Mouse (Mus musculus) limb, embryonic 11.5 days (tissue): Measurements from ENCODE around the gene Krt33a. TPM values are rescaled to one million over a fixed set of nuclear protein-coding genes. Genes with fewer than 3 reads are reported as not detected.

ENCODE experiments used
- ATAC-seq: fragments of 200-750 bp; cut with Nextera tagmentation; 2 replicates; pipeline ENCODE4 v1.8.0; 2017; ENCODE audit warnings: low read depth; ENCODE audit not compliant: insufficient number of reproducible peaks, low FRiP score, low TSS enrichment
- DNase-seq: peaks from one replicate; pipeline ENCODE4 v3.0.0-alpha.2; 2015; ENCODE audit warnings: low spot score
- H3K27ac ChIP-seq: fragments of 300-500 bp; sonication (generic); replicated peaks from 2 replicates; pipeline ENCODE4 v1.5.1; 2014; ENCODE audit warnings: low read depth, mild to moderate bottlenecking, low read length
- H3K27me3 ChIP-seq: fragments of 300-500 bp; sonication (generic); 2 replicates; pipeline ENCODE4 v1.6.1; 2014; ENCODE audit warnings: mild to moderate bottlenecking, low read length, mixed read lengths; ENCODE audit not compliant: control insufficient read depth, insufficient read depth
- H3K36me3 ChIP-seq: fragments of 300-500 bp; sonication (generic); 2 replicates; pipeline ENCODE4 v1.6.1; 2014; ENCODE audit warnings: mild to moderate bottlenecking, low read length, moderate library complexity, mixed read lengths; ENCODE audit not compliant: control insufficient read depth, insufficient read depth
- H3K4me1 ChIP-seq: fragments of 300-500 bp; sonication (generic); 2 replicates; pipeline ENCODE4 v1.6.1; 2014; ENCODE audit warnings: low read length, mixed read lengths; ENCODE audit not compliant: control insufficient read depth, insufficient read depth
- H3K4me2 ChIP-seq: fragments of 300-500 bp; sonication (generic); 2 replicates; pipeline ENCODE4 v1.6.1; 2014; ENCODE audit warnings: low read depth, mild to moderate bottlenecking, moderate library complexity; ENCODE audit not compliant: severe bottlenecking
- H3K4me3 ChIP-seq: fragments of 300-500 bp; sonication (generic); 2 replicates; pipeline ENCODE4 v1.5.1; 2014; ENCODE audit warnings: low read depth, low read length
- H3K9ac ChIP-seq: fragments of 300-500 bp; sonication (generic); 2 replicates; pipeline ENCODE4 v1.6.1; 2014; ENCODE audit warnings: mild to moderate bottlenecking, low read length
- H3K9me3 ChIP-seq: fragments of 300-500 bp; sonication (generic); 2 replicates; pipeline ENCODE4 v1.6.1; 2016; ENCODE audit warnings: low read length; ENCODE audit not compliant: control insufficient read depth
- WGBS: fragments of 180-500 bp; shearing (Covaris S2); extraction: QIAGEN DNeasy Blood & Tissue Kit; methylation state at CpG from one replicate; pipeline ENCODE4 v1.1.7; 2014; 5-methylcytosine and 5-hydroxymethylcytosine counted together
- polyA plus RNA-seq: library from polyadenylated mRNA; unstranded; fragments of >200 nt; fragmentation: Nextera tagmentation; extraction: Ambion mirVana; gene quantifications from 2 replicates; pipeline ENCODE4 v1.2.1, GENCODE M21; 2014

Krt33a gene
- polyA plus RNA-seq: not detected in 2 replicates

GRCm38 (mm10) chr11:100016112-100016511 is at the start of gene Krt33a:
Krt33a (minus strand) TSS chr11:100016212.
- H3K27ac ChIP-seq: no peak within 1 kb of the TSS
- no peaks in the 10 kb centered on the region for H3K4me1 ChIP-seq
- no peak within 1 kb of the TSS for H3K4me2 ChIP-seq
- no peak within 1 kb of the TSS for H3K4me3 ChIP-seq
- ATAC-seq: no peak
- no peaks in the 10 kb centered on the region for H3K36me3 ChIP-seq
- H3K27me3 ChIP-seq: no peaks in the 10 kb centered on the region
- no peak within 1 kb of the TSS for H3K9ac ChIP-seq
- WGBS: 55% methylated on average over 4 of the region's 4 CpGs
- no peak for DNase-seq
- H3K9me3 ChIP-seq: no peaks in the 10 kb centered on the region

DNA sequence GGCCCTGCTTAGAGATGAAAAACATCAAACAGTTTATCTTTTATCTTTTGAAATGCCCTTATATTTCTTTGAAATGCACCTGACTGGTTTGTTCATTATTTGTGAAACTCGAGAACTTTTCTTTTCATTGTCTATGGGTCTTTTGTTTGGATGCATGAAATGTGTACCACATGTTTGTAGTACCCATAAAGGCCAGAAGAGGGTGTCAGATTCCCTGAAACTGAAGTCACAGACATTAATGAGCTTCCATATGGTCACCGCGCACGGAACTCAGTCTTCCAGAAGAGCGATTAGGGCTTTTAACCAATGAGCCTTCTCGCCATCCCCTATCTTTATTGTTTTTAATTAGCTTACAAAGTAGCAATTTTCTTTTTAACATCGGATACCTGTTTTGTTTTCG is 42.9 kb upstream of the Krt33a start:
- Histone ChIP-seq H3K9ac (no peak overlapping the region), H3K4me2 (no peak overlapping the region), H3K27ac (no peak overlapping the region), H3K36me3 (no peaks in the 10 kb centered on the region), H3K9me3 (no peaks in the 10 kb centered on the region), H3K4me3 (no peak overlapping the region), H3K4me1 (no peaks in the 10 kb centered on the region), H3K27me3 (no peaks in the 10 kb centered on the region)
- 75% methylated on average over 8 of the region's 8 CpGs for WGBS
- ATAC-seq: no peak
- no peak for DNase-seq

DNA sequence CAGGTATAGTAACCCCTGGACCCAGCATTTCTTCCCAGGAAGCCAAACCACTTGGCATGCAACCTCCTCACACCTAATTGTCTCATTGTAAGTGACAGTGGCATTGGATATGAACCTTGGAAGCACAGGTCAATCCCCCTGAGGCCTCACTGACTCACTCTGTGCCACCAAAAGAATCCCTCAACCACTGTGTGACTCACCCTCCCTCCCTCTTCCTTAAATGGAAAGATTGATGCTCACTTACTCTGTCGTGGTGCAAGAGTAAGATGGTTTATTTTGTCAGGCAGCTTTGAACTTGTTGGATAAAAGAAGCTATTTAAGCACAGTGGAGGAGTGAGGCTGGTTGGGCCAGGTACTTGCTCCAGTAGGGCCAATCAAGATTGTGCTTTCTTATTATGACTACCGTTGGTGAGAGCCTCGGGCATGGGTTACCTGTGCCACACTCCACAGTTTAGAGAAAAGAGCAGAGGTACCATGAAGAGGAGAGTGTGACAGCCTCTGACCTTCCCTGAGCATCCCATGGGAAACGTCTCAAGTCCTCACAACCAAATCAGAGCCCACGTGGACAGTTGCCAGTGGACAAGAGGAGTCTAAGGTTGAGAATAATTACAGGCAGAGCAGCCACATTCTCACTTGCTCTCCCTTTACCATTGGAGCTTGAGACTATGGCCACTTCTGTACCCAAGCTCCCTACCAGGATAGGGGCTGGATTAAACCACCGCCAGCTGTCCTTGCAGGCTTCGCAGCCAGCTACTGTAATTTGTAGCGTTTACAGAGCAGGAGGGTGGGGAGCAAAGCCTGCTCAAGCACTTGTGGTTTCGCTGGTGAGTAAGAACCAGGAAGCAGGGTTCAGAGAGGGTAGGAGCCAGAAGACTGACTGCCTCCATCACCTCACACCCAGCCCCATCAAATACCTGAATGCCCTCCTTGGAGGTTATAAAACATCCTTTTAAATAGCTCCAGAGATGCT is 40.0 kb upstream of the Krt33a start:
- Histone ChIP-seq H3K27me3 (no peaks in the 10 kb centered on the region), H3K9me3 (no peaks in the 10 kb centered on the region), H3K9ac (no peak overlapping the region), H3K4me1 (no peaks in the 10 kb centered on the region), H3K4me3 (no peak overlapping the region), H3K4me2 (no peak overlapping the region), H3K27ac (no peak overlapping the region), H3K36me3 (no peaks in the 10 kb centered on the region)
- no peak for DNase-seq
- 78% methylated on average over 9 of the region's 9 CpGs for WGBS
- no peak for ATAC-seq

GRCm38 (mm10) chr11:100050451-100050850 is 34.4 kb upstream of the Krt33a start, which contains the start of gene Krt31:
Krt31 (minus strand) TSS chr11:100050551.
- no peak within 1 kb of the TSS for H3K9ac ChIP-seq
- no peak for ATAC-seq
- H3K4me1 ChIP-seq: no peaks in the 10 kb centered on the region
- no peak within 1 kb of the TSS for H3K27ac ChIP-seq
- no peak within 1 kb of the TSS for H3K4me3 ChIP-seq
- H3K36me3 ChIP-seq: no peaks in the 10 kb centered on the region
- no peak for DNase-seq
- no peaks in the 10 kb centered on the region for H3K9me3 ChIP-seq
- WGBS: 94% methylated on average over 3 of the region's 3 CpGs
- no peaks in the 10 kb centered on the region for H3K27me3 ChIP-seq
- H3K4me2 ChIP-seq: no peak within 1 kb of the TSS

GRCm38 (mm10) chr11:100047193-100047592 is 31.2 kb upstream of the Krt33a start:
- Histone ChIP-seq H3K27me3 (no peaks in the 10 kb centered on the region), H3K9me3 (no peaks in the 10 kb centered on the region), H3K4me3 (no peak overlapping the region), H3K4me2 (no peak overlapping the region), H3K4me1 (no peaks in the 10 kb centered on the region), H3K9ac (no peak overlapping the region), H3K36me3 (no peaks in the 10 kb centered on the region), H3K27ac (no peak overlapping the region)
- WGBS: 90% methylated on average over 2 of the region's 2 CpGs
- DNase-seq: no peak
- ATAC-seq: no peak

DNA sequence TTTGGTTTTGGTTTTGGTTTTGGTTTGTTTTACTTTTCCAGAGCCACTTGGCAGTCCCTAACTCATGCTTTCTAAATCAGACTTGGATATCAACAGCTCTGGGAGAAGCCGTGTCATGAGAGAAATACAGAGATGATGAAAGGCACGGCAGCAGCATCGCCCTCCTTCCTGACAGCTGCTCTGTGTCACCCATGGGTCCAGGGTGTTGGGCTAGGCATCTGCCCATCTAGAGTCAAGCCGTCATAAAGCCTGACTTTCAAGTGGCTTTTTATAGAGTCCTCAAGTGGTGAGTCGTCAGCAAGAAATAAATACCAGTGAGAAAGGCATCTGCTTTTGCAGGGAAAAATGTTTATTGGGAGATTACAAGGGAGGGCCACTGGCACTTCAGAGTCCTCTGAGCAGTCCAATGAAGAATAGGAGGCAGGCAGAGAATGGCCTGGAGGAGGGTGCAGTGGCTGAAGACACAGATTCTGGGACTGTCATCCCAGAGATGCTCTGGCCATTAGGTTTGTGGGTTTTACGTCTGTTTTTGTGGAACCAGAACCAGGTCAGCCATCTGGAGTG is 30.4 kb upstream of the Krt33a start:
- Histone ChIP-seq H3K27me3 (no peaks in the 10 kb centered on the region), H3K4me3 (no peak overlapping the region), H3K4me2 (no peak overlapping the region), H3K9me3 (no peaks in the 10 kb centered on the region), H3K36me3 (no peaks in the 10 kb centered on the region), H3K27ac (no peak overlapping the region), H3K4me1 (no peaks in the 10 kb centered on the region), H3K9ac (no peak overlapping the region)
- DNase-seq: no peak
- WGBS: 72% methylated on average over 6 of the region's 6 CpGs
- no peak for ATAC-seq

DNA sequence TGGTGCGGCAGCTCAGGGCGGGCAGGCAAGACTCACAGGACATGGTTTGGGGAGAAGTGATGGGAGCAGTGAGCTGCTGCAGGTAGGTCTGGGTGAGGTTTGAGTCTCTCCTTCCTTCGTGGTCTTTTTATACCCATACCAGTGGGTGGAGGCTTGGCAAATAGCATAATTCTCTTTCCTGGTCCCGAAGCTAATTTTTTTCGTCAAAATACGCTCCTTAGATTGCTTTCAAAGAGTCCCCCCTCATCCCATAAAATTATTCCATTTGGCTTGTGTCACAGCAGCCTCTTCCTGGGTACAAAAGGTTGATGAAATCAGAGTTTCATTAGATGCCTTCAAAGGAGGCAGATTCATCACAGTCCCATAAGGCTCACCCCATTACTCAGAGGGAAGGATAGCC is 25.4 kb upstream of the Krt33a start, which contains the start of gene Krt34:
Gene Krt34, minus strand, starts transcription at position 101 of the 400 bp plus-strand sequence.
- H3K27ac ChIP-seq: no peak within 1 kb of the TSS
- no peaks in the 10 kb centered on the region for H3K27me3 ChIP-seq
- no peaks in the 10 kb centered on the region for H3K4me1 ChIP-seq
- no peak within 1 kb of the TSS for H3K4me3 ChIP-seq
- ATAC-seq: no peak
- WGBS: 79% methylated on average over 6 of the region's 6 CpGs
- H3K36me3 ChIP-seq: no peaks in the 10 kb centered on the region
- no peaks in the 10 kb centered on the region for H3K9me3 ChIP-seq
- H3K9ac ChIP-seq: no peak within 1 kb of the TSS
- no peak for DNase-seq
- no peak within 1 kb of the TSS for H3K4me2 ChIP-seq

DNA sequence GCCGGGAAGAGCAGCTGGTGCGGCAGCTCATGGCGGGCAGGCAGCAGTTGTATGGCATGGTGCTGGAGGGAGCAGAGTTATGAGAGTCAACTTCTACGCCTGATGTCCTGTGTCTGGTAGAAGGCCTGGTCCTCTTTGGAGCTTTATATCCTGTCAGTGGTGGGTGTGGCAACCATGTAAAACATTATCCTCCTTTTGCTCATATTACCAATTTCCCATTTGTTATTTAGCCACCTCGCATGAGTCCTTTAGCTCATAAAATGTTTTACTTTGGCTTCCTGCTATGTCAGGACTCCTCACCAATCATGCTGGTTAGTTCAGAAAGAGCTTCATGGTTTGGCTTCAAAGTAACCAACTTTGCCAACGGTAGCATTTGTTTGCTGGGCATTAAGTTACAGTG is 13.8 kb upstream of the Krt33a start, which contains the start of gene Krt33b:
Gene Krt33b, minus strand, starts transcription at position 101 of the 400 bp plus-strand sequence.
- Histone ChIP-seq H3K4me3 (no peak within 1 kb of the TSS), H3K9ac (no peak within 1 kb of the TSS), H3K9me3 (no peaks in the 10 kb centered on the region), H3K4me1 (no peaks in the 10 kb centered on the region), H3K27ac (no peak within 1 kb of the TSS), H3K4me2 (no peak within 1 kb of the TSS), H3K27me3 (no peaks in the 10 kb centered on the region), H3K36me3 (no peaks in the 10 kb centered on the region)
- ATAC-seq (no peak), DNase-seq (no peak)
- 89% methylated on average over 6 of the region's 6 CpGs for WGBS
